Mouse (Mus musculus) embryonic stem cell, embryonic (primary cell): ENCODE measurements around the gene 1700013G24Rik.
"Not testable (repeated sequence)": the region's sequence is repeated elsewhere in the genome, so short reads cannot be mapped to it uniquely, and the experiment has no call there.

ENCODE experiments used
- CTCF ChIA-PET, 4 experiments: fragments of 300-600 bp in 2 of 4; fragments of 350-600 bp in 2 of 4; sonication (Branson Sonifier 250); formaldehyde crosslinking; loops; one replicate each; lab custom pipeline; 2022; ENCODE audit warnings: inconsistent platforms in 2 of 4; lab: Charles Lee
- POLR2A ChIA-PET, 4 experiments: fragments of 300-600 bp in 2 of 4; fragments of 350-600 bp in 2 of 4; sonication (Branson Sonifier 250); formaldehyde crosslinking; loops; one replicate each; lab custom pipeline; 2022; ENCODE audit warnings: antibody characterized with exemption in 4 of 4, inconsistent platforms in 1 of 4; lab: Charles Lee

Gene 1700013G24Rik

DNA sequence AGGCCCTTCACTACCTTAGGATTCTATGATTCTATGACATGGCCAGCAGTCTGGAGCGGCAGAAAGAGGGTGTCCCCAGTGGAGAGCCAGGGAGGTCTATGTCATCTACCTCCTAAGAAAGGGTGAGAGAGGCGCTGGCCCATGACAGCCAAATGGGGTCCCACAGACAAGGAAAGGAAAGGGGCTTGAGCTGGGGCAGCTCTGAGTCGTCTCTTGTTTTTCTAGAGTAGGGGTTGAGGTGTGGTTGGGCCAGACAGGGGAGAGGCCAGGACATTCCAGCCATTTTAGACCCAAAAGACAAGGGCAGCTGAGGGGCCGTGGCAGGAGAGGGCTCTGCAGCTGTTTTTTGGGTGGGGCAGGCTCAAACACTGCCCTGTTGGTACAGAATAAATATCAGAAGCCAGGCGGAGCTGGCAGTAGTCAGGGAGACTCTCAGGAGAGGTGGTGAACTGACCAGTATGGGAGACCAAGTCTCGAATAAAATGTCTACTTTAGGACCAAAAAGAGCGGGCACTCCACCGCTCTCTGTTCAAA lies at the start of gene 1700013G24Rik:
Gene 1700013G24Rik (plus strand): TSS at position 51 of the 534 bp plus-strand sequence.
- CTCF ChIA-PET: interaction anchor here in 3 of 4 experiments (0.5 to 2.1 kb wide), 3 partner anchors 10 to 93 kb away, joined by 3 to 11 read pairs (median 6); no protein-coding TSS in a partner anchor

DNA sequence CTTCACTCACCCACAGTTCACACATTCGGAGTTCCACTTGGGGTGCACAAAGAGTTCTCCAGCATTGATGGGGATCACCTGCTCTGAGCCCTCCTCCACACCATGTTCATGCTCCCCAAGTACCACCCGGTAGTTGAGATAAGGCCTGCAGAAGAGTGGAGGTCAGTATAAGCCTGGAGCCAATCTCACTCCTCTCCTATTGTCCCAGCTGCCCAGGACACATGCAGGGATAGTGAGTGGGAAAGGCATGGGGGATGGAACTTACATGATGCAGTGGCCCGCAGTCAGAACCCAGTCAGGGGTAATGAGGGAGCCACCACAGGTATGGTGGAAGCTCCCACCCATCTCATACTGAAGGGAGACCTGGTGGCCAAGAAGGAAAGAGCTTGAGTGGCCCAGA lies 47.5 kb upstream of the 1700013G24Rik start:
- ChIA-PET POLR2A (interaction anchor here in 1 of 4 experiments (1.3 kb wide), 2 partner anchors 9 to 96 kb away, joined by 3 to 4 read pairs; no protein-coding TSS in a partner anchor), CTCF (interaction anchor here in 3 of 4 experiments (0.6 to 1.1 kb wide), 4 partner anchors 21 to 195 kb away, joined by 3 to 5 read pairs (median 4); no protein-coding TSS in a partner anchor)

More for the DNA sequence above, at the start of gene 1700013G24Rik:
- POLR2A ChIA-PET: no interaction called here

DNA sequence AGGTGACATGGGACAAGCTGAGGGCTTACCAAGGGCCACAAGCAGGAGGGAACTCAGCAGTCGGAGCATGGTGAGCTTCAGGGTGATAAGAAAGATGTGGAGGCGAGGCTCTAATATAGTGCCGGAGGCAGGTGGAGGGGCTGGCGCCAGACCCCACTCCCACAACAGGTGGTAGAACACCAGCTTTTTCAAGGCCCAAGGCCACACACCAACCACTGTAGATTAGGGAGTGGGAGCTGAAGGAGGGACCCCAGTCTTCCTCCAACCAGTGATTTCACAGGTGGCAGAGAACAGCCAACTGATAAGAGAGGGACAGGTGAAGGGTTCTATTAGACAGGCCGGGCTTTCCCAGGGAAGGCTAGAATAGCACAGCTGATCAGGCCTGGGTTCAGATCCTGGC lies 43.4 kb upstream of the 1700013G24Rik start, which contains the start of gene Cela3a:
Gene Cela3a (minus strand): TSS at position 101 of the 400 bp plus-strand sequence.
- POLR2A ChIA-PET: no interaction called here
- CTCF ChIA-PET: interaction anchor here in 1 of 4 experiments (0.6 kb wide), 1 partner anchor 71 kb away, joined by 8 read pairs; no protein-coding TSS in a partner anchor

DNA sequence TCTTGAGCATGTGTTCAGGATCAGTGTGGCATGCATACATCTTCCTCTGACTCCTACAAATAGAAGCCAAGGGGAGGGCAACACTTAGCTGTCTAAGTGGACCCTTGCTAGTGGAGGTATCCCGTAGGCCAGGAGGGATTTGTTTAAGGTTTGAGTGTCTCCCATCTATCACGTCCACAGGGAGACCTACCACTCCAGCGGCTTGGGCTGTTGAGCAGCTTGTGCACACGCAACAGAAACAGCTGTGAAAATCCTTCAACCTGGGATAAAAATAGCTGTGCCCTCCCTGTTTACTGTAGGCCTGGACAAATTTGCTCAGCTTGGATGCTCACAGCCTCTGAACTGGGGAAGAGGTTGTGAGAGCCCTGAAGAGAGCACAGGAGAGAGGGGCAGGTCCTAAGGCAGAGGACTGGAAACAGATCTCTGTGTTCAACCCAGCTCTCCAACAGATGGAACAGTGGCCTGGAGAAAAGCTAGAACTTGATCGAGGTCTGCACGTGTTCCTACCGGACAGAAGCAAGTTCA lies 40.8 kb upstream of the 1700013G24Rik start:
- CTCF ChIA-PET: interaction anchor here in 2 of 4 experiments (0.6 to 1.0 kb wide), 2 partner anchors 104 to 751 kb away, joined by 4 to 8 read pairs; no protein-coding TSS in a partner anchor
- POLR2A ChIA-PET: not testable (repeated sequence)

DNA sequence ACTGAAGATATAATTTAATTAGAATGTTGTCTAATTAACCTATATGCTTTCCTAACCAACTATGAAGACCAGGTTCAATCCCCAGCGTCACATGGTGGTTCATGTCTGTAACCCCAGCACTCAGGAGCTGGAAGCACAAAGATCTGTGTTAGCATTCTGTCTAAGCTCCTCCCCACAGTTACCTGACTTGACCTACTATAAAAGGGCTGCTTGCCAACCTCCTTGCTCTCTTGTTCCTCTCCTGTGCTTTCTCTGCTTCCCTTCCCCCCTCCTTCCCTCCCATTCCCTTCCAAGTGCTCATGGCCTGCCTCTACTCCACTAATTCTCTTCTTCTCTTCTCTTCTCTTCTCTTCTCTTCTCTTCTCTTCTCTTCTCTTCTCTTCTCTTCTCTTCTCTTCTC lies 38.1 kb upstream of the 1700013G24Rik start:
- CTCF ChIA-PET: interaction anchor here in 3 of 4 experiments (0.9 to 1.5 kb wide), 6 partner anchors 10 to 308 kb away, joined by 3 to 4 read pairs (median 3); no protein-coding TSS in a partner anchor

DNA sequence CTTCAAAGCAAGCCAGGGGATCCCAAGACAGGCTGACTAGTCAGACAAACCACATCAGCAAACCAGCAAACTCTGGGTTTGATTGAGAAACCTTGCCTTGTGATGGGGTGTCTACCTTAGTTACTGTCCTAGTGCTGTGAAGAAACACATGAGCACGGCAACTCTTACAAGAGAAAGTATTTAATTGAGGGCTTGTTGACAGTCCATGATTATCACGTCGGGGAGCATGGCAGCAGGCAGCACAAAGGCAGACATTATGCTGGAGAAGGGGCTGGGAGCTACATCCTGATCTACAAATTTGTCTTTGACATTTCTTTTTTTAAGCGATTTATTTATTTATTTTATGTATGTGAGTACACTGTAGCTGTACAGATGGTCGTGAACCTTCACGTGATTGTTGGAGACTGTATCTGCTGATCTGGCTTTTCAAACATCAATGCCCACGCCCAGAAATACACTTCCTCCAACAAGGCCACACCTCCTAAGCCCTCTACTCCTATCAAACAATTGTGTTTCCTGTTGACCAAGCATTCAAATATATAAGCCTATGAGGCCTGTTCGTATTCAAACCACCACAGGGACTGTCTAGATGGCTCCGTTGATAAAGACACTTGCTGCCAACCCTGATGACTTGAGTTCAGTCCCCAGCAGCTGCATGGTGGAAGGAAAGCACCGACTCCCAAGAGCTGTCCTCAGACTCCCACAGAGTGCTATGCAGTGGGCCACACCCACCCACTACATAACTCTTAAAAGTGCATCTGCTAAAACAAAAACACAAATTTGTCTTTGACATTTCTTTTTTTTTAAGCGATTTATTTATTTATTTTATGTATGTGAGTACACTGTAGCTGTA lies 35.1 kb upstream of the 1700013G24Rik start:
- CTCF ChIA-PET: interaction anchor here in 2 of 4 experiments (0.6 to 0.7 kb wide), 3 partner anchors 14 to 24 kb away, joined by 3 read pairs; no protein-coding TSS in a partner anchor

More for the DNA sequence above, 38.1 kb upstream of the 1700013G24Rik start:
- POLR2A ChIA-PET: interaction anchor here in 1 of 4 experiments (0.9 to 1.5 kb wide), 2 partner anchors 10 to 107 kb away, joined by 3 to 4 read pairs; no protein-coding TSS in a partner anchor

DNA sequence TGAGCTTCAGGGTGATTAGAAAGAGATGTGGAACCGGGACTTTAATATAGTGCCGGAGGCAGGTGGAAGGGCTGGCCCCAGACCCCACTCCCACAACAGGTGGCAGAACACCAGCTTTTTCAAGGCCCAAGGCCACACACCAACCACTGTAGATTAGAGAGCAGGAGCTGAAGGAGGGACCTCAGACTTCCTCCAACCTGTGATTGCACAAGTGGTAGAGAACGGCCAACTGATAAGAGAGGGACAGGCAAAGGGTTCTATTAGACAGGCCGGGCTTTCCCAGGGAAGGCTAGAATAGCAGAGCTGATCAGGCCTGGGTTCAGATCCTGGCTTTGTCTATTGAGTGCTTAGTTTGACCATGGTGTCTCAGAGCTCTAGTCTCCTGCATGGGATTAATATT lies 22.6 kb upstream of the 1700013G24Rik start, which contains the start of gene Cela3b:
Gene Cela3b (minus strand): TSS at position 39 of the 400 bp plus-strand sequence.
- CTCF ChIA-PET: interaction anchor here in 2 of 4 experiments (0.9 to 2.5 kb wide), 3 partner anchors 11 to 147 kb away, joined by 3 to 6 read pairs (median 3); no protein-coding TSS in a partner anchor
- POLR2A ChIA-PET: interaction anchor here in 1 of 4 experiments (0.8 to 1.4 kb wide), 3 partner anchors 8 to 92 kb away, joined by 3 to 4 read pairs (median 4); no protein-coding TSS in a partner anchor

More for the DNA sequence above, 35.1 kb upstream of the 1700013G24Rik start:
- POLR2A ChIA-PET: interaction anchor here in 1 of 4 experiments (0.7 kb wide), 1 partner anchor 12 kb away, joined by 4 read pairs; the partner anchor contains the start of gene Cela3b

DNA sequence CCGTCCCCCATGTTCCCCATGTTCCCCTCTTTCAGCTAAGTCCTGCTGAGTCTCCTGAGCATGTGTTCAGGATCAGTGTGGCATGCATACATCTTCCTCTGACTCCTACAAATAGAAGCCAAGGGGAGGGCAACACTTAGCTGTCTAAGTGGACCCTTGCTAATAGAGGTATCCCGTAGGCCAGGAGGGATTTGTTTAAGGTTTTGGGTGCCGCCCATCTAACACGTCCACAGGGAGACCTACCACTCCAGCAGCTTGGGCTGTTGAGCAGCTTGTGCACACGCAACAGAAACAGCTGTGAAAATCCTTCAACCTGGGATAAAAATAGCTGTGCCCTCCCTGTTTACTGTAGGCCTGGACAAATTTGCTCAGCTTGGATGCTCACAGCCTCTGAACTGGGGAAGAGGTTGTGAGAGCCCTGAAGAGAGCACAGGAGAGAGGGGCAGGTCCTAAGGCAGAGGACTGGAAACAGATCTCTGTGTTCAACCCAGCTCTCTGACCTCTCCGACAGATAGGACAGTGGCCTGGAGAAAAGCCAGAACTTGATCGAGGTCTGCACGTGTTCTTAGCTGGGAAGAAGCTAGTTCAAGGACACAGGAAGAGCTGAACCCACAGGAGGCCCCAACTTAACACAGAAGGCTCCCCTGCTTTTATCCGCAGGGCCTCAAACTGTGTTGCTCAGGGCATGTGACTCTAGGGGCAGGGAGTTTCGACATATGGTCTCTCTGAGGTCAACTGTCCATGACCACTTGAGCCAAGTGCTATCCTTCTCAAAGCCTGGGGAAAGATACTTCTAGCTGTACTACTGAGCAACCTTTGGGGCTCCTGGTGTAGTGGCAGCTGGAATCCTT lies 20.2 kb upstream of the 1700013G24Rik start:
- ChIA-PET POLR2A (interaction anchor here in 1 of 4 experiments (0.6 kb wide), 1 partner anchor 328 kb away, joined by 3 read pairs; no protein-coding TSS in a partner anchor), CTCF (interaction anchor here in 3 of 4 experiments (1.2 to 1.3 kb wide), 3 partner anchors 10 to 11 kb away, joined by 3 to 7 read pairs (median 5); no protein-coding TSS in a partner anchor)

DNA sequence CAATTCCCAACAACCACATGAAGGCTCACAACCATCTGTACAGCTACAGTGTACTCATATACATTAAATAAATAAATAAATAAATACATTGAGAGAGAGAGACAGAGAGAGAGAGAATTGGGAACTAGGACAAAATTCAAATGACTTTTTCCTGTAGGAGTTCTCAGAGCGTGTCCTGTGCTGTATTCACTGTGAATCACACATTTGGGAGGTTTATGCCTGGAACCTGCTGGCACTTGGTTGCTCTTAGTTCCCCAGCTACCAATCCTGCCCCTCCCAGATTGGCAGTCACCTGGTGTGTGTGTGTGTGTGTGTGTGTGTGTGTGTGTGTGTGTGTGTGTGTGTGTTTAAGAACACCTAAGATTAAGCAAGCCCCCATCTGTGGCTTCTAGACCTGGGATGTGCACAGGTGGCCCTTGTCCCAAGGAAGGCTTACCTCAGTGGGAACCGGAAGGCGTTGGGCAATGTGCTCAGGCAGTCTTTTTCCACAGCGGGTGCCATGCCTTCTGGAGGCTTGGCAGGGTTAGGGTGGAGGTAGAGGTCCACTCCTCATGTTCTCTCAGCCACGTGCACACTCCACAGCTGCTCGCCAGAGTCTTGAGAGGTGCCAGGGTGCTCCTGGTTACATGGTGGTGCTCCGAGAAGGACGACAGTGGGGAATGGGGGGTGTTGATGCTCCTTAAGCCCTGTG lies 16.0 kb upstream of the 1700013G24Rik start:
- ChIA-PET POLR2A (no interaction called here), CTCF (interaction anchor here in 3 of 4 experiments (0.6 to 1.7 kb wide), 5 partner anchors 13 to 124 kb away, joined by 3 to 4 read pairs (median 3); no protein-coding TSS in a partner anchor)

DNA sequence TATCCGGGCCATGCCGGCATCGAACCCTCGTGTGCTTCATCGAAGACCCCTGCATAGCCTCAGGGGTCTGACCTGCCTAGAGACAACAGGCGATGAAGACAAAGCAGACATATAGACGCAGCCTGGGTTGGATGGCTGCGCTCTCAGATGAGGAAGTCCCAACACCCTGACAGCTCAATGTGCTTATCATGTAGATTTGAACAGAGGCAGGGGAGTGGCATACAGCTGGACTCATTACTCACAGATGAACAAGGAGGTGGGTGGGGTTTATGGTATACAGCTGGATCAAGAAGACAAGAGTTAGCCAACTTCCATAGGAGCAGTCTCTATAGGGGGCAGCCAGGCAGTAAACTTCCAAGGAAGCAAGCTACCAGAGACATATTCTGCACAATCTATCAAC lies 14.2 kb upstream of the 1700013G24Rik start:
- CTCF ChIA-PET: interaction anchor here in 2 of 4 experiments (0.6 to 1.2 kb wide), 2 partner anchors 20 to 44 kb away, joined by 3 to 6 read pairs; no protein-coding TSS in a partner anchor
- POLR2A ChIA-PET: interaction anchor here in 2 of 4 experiments (0.5 to 1.7 kb wide), 3 partner anchors 9 to 326 kb away, joined by 3 to 5 read pairs (median 4); partner anchors contain the start of genes Cela3b (in 1 of the 2) and Usp48 (in 1 of the 2)

DNA sequence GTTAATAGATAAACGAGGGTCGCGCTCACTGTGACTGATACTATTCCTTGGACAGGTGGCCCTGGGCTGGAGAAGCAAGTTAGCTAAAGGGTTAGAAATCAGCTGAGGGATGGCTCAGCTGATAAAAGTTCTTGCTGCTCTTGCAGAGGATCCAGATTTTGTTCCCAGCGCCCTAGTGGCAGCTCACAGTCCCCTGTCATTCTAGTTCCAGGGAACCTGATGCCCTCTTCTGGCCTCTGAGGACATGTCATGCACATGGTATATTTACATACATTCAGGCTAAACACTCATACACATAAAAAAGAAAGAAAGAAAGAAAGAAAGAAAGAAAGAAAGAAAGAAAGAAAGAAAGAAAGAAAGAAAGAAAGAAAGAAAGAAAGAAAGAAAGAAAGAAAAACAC lies 11.8 kb upstream of the 1700013G24Rik start:
- CTCF ChIA-PET: interaction anchor here (0.6 to 1.8 kb wide), 34 partner anchors 11 to 506 kb away, joined by 3 to 12 read pairs (median 3); partner anchors contain the start of genes 1700013G24Rik (in 1 of the 4) and Cela3b (in 1 of the 4)

DNA sequence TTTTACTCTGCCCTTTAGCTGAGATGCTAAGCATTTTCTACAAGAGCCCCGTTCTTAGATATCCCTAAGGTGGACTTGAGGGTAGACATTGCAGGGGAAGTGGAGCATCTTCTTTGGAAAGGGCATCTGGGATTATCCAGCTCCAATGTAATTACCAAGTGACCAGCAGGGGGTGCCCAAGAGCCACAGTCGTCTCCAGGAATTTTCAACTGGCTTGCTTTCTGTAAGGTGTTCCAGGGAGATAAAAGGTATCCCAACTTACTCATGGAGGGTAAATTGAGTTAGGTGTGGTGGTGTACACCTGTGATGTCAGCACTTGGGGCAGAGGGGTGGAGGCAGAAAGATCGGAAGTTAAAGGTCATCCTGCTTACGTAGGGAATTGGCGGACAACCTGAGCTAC lies 9.5 kb upstream of the 1700013G24Rik start:
- CTCF ChIA-PET: interaction anchor here (0.5 to 3.1 kb wide), 86 partner anchors 10 to 1172 kb away, joined by 3 to 33 read pairs (median 4); partner anchors contain the start of genes 1700013G24Rik (in 2 of the 4), Hspg2 (in 2 of the 4) and Cela3b (in 1 of the 4)
- POLR2A ChIA-PET: interaction anchor here in 3 of 4 experiments (0.8 to 1.3 kb wide), 7 partner anchors 26 to 103 kb away, joined by 3 to 4 read pairs (median 3); no protein-coding TSS in a partner anchor

More for the DNA sequence above, 11.8 kb upstream of the 1700013G24Rik start:
- POLR2A ChIA-PET: interaction anchor here in 3 of 4 experiments (0.6 to 1.2 kb wide), 6 partner anchors 27 to 536 kb away, joined by 3 to 5 read pairs (median 3); partner anchors contain the start of gene Hspg2 (in 1 of the 3)

DNA sequence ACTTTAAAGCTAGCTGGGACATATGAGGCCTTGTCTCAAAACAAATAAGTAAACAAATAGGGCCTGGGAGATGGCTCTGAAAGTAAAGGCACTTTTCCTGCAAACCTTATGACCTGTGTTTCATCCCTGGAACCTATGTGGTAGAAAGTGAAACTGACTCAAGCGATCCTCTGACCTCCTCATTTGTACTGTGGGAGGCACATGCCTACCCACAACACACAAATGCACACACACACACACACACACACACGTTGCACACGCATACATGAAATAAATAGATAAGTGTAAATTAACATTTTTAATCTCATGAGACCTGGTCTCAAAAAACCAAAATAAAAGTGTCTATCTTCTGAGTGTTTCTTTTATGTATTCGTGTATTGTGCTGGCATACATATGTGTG lies 7.2 kb upstream of the 1700013G24Rik start:
- CTCF ChIA-PET: no interaction called here
- POLR2A ChIA-PET: interaction anchor here in 1 of 4 experiments (1.5 kb wide), 1 partner anchor 22 kb away, joined by 3 read pairs; no protein-coding TSS in a partner anchor

DNA sequence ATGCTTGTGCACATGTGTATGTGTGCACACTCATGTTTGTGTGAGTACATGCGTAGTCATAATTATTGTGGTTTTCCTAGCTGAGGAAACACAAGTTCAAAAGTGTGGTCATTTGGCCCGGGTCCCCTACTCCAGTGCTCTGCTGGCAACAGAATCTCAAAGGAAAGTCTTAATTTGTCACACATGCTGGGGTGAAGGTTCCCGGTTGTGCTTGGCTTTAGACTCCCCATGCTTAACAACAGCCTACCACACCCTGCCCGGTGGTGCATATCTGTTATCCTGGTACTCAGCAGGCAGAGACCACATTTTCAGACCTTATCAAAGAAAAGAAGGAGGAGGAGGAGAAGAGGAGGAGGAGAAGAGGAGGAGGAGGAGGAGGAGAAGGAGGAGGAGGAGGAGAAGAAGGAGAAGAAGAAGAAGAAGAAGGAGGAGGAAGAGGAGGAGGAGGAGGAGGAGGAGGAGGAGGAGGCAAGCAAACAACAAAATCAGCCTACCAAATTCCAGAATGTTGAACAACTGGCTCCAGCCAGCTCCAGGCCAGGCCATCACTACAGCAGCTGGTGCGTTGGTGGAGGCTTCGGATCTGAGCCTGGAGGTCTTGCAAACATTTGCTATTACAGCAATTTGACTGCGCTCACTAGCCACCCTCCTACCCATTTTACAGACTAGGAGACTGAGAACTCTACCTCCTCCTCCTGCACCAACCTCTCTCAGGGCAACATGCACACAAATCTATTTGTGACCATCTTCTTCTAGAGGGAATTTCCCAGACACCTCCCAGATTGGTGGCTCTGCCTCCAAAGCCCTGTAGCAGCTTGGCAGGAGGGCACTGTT lies 5.5 kb upstream of the 1700013G24Rik start:
- ChIA-PET POLR2A (interaction anchor here in 2 of 4 experiments (1.4 to 2.7 kb wide), 3 partner anchors 9 to 29 kb away, joined by 4 to 8 read pairs (median 7); partner anchors contain the start of gene Hspg2 (in 1 of the 2)), CTCF (interaction anchor here in 2 of 4 experiments (0.7 to 0.9 kb wide), 2 partner anchors 71 to 245 kb away, joined by 4 to 8 read pairs; no protein-coding TSS in a partner anchor)
